Mouse (Mus musculus) 3134 (cell line): ENCODE measurements around the gene Zcchc14.

Source experiments
- DNase-seq: peaks from one replicate; pipeline ENCODE4 v3.0.0-alpha.2; 2011; ENCODE audit warnings: low spot score; ENCODE audit not compliant: insufficient read length; ENCODE audit errors: extremely low read depth

Zcchc14 gene

GRCm38 (mm10) chr8:121667936-121668500 lies 15.3 kb upstream of the Zcchc14 start:
- DNase-seq: peak; percentile 61

- DNase-seq: peak; percentile 89
These were observed 12.6 kb upstream of the Zcchc14 start for GRCm38 (mm10) chr8:121665329-121665728.

DNA sequence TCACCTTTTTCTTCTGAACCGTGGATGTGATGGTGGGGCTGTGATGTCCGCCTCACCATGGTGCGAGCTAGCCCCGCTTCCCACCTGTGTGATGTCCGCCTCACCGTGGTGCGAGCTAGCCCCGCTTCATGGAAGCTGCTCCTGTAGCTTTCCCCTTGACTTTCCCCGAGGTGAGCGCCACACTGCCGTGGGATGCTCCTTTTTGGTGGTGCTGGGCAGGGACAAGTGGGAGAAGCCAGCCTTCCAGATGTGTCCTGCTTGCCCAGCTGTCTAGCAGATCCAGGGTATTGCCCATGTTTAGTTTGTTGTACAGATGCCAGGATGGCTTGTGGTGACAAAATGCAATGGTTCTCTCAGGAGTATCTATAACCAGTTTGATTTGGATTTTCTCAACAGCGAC lies 10.4 kb upstream of the Zcchc14 start:
- DNase-seq: no peak

- DNase-seq: no peak
These were observed 9.1 kb upstream of the Zcchc14 start for GRCm38 (mm10) chr8:121661631-121662357.

DNA sequence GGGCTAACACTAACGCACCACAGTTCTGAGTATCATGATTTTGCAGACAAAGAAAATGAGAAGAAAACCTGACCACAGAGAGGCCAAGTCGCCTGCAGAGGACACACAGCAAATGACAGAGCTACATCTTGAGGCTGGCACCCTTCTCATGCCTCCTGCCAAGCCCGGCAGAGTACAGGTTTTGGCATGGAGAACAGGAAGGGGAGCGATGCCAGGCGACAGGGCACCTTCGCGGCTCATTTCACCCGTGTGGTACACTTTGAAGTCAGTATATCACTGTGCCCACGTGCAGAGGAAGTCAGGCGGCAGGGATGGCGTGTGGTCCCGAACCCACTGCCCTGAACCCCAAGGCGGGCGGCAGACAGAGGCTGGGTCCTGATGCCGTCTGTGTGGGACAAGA lies 7.9 kb upstream of the Zcchc14 start:
- peak; percentile 33 for DNase-seq

- DNase-seq: no peak
These were observed 2.3 kb upstream of the Zcchc14 start for GRCm38 (mm10) chr8:121654966-121655494.

DNA sequence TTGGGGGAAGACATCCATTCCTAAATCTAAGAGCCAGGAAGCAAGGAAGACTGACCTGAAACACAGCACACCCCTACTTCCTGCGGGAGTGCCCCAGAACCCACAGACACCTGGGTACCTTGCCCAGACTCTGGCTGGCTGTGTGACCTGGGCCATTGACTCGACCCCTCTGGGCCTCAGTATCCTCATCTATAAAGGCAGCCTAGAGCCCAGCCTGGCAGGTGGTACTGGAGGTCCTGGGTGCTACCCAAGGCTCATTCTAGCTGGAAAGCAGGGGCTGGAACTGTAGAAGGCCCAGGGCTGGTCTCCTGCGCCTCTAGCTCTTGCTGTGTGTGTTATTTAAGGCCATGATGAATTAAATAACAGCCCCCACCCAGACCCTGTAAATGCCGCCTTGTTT lies 1.4 kb upstream of the Zcchc14 start:
- DNase-seq: no peak

DNA sequence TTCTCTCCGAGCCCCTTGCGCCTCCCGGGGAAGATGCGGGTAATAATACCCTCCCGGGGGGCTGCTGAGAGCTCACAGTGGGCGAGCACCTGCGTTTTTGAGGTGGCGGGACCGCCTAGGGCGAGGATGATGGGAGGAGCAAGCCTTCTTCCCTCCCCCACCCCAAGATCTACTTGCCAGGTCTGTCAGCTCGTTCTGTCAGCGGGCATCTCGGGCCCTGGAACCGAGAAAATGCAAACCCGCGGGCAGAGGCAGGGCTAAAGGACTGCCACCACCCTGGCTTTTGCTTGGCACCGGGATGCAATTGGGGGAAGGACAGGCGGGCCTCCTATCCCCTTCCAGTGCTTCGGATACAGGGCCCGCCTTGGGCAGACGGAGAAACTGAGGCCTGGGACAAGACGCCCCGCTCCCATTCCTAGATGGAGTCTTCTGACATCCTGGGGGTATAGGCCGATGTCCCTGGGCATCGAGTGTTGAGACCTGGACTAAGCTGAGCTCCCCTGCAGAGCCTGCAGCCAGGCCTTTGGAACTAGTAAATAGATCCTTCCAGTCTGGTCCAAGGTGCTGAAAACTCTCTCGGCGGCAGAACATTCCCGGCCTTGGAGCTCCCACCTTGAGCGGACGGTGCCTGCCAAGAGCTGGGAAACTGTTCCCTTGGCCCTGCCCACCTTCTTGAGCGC lies 779 bp upstream of the Zcchc14 start:
- no peak for DNase-seq

DNA sequence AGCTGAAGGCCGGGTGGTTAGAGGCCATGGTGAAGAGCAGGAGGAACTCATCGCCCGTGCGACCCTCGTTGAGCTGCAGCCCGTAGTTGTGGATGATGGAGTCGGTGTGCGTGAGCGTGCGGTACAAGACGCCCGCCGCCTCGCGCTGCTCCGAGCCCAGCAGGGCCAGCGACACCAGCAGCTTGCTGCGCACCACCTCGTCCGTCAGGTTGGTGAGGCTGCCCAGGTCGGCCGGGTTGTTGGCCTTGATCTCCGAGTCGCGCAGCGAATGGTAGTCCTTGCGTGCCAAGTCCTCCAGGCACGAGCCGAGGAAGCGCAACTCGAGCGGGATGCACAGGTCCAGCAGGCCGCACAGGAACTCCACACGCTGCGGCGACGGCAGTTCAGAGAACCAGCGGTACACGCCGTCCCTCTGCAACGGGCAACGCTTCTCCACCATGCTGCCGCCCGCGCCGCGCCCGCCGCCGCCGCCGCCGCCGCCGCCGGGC lies 783 bp downstream of the Zcchc14 start:
- DNase-seq: peak; percentile 73

DNA sequence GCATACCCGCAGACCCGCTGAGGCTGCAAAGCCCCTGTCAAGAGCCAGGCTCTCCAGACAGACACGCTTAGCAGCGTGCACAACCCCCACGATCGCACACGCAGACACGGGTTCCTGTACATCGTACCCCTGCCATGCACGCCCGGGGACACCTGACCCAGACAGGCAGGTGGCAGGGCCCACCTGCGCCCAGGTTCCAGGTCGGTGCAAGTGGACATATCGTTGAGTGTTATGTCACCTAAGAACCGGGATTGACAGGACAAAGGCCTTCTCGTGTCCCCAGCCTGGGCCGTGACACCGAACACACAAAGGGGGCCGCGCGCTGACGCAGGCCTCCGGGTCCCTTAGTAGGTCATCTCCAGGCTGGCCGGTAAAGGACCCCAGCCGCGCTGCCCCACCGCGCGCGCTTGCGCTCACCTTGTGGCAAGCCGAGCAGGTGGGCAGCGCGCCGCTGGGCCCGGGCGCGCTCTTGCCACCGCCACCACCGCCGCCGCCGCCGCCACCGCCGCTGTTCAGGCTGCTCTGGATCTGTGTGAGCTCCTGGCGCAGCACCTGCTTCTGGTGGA lies 1.3 kb downstream of the Zcchc14 start:
- peak; percentile 31 for DNase-seq

GRCm38 (mm10) chr8:121650389-121651307 lies 2.1 kb downstream of the Zcchc14 start:
- DNase-seq: no peak

GRCm38 (mm10) chr8:121649904-121650303 lies 2.8 kb downstream of the Zcchc14 start:
- no peak for DNase-seq

GRCm38 (mm10) chr8:121649423-121649822 lies 3.3 kb downstream of the Zcchc14 start:
- no peak for DNase-seq

- DNase-seq: no peak
These were observed 4.2 kb downstream of the Zcchc14 start for GRCm38 (mm10) chr8:121648451-121648850.

DNA sequence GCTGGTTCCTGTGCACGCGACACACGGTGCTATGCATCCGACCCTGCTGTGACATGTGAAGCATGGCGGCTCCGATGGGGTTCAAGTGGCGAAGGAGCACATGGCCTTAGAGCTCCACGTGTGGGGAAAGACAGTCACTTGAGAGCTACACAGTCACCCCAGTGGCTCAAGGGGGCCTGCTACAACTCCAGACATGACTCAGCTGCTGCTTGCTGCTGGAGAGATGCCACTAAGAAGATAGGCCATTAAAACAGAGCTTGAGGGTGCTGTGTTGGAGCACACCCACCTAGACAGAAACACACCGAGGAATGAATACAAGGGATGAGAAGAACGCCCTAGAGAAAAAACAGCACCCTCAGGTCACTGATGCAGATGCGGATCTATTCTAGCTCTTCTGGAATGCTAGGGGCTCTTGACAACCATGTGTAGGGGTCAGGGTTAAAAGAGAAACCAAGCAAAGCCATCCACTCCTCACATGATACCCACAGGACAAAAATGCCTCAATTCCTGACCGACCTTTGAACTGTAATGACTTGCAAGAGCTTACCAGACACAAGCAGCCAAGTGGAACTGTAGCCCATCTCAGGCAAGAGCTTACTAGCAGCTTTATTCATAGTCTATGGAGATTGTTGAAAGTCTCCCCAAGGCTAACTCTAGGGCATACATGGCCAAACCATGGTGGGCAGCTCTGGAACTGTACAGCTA lies 5.0 kb downstream of the Zcchc14 start:
- no peak for DNase-seq

DNA sequence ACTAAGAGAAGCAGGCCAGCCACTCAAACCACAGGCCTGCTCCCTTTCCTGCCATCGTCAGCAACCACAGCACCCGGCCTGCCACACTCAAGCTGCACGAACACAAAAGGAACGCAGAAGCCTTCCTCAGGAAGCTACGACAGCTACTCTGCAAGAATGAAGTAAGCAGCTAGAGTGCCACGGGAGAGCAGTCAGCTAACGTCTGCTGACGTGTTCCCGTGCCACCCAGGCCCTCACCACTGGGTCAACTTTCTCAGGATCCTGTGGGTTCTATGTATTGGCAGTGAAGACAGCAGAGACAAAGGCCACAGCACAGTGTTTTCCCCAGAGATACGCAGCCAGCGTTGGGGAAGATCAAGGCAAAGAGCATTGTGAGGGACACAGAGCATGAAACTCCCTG lies 9.3 kb downstream of the Zcchc14 start:
- no peak for DNase-seq

GRCm38 (mm10) chr8:121642804-121643203 lies 9.9 kb downstream of the Zcchc14 start:
- DNase-seq: no peak

DNA sequence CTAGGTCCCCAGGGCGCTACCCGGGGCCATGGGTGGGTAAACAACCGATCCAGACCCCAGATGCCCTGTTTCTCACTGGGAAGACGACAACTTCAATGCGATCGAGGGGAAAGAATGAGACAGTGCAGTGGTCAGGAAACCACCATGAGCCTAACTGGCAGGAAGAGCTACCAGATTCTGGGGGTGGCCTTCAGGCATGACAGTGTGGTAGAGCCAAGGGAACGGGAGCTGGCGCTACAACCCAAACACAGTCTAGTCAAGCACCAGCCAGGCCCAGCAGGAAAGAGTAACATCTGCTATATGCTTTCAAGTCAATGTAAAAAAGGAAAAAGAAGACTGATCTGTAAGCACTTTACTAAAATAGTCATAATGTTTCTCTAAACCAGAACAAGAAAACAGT lies 16.5 kb downstream of the Zcchc14 start:
- DNase-seq: no peak

DNA sequence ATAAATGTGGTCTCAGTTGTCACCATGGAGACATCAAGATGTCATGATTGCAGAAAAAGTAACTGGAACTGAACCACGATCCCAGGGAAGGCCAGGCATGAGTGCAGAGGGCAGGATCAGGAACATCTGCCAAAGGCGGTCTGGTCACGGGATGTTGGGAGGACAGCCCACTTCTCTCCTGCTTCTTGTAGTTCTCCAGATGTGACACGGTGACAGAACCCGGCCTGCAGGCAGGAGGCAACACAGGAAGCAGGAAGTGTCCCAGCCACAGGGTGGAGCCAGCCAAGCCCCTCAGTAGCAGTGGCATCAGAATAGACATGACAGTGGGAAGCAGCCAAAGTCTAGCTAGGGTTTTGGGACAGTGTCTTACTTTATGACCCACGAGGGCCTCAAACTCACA lies 17.2 kb downstream of the Zcchc14 start:
- DNase-seq: no peak

DNA sequence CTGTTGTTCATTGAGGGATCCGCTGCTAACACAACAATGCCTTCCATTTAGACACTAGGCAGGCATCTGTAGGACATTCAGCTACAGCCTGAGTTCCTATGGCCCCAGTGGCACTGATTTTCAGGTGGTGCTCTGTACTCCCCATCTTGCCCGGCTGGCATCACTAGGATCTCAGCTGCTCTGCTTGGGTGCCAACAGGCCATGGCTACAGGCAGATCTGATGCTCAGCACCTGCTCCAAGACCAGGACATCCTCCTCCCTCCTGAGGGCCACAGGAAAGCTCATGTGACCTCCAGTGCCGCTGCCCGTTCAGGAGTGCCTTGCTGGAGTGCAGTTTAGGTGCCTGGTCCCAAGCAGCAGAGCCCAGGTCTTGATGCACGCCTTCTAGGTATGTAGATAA lies 20.3 kb downstream of the Zcchc14 start:
- peak; percentile 34 for DNase-seq
